Mouse (Mus musculus) activated CD4-positive, CD25-positive, alpha-beta regulatory T cell (primary cell): ENCODE results near the gene 4930535I16Rik. TPM values are rescaled to one million over a fixed set of nuclear protein-coding genes. Genes with fewer than 3 reads are reported as not detected.

Source experiments
- polyA plus RNA-seq, 2 experiments: library from polyadenylated mRNA; unstranded; fragments of 100-300 nt; shearing (Covaris generic); gene quantifications; one replicate each; pipeline ENCODE4 v1.2.1; 2017

The 4930535I16Rik gene
- not detected for polyA plus RNA-seq

DNA sequence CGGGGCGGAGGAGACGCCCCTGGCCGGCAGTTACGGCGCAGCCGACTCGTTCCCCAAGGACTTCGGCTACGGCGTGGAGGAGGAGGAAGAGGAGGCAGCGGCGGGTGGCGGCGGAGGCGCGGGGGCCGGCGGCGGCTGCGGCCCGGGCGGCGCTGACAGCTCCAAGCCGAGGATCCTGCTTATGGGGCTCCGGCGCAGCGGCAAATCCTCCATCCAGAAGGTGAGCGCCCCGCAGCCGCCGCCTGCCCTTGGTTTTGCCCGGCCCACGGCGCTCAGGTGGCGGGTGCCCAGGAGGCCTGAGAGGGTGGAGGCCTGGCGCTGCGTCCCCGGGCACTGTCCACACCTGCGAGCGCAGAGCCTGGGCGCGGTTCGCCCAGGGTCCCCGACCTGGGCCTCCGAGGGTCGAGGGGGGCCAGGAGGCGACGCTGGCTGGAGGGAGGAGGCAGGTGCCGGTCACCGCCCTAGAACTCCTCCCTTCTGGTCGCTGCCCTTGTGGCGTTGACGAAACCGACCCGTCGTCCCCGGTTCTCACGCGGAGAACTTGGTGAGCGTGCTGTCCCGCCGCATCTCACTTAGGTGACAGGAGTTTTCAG, at the start of gene 4930535I16Rik:
4930535I16Rik (minus strand) TSS at position 475 of the 593 bp plus-strand sequence.

DNA sequence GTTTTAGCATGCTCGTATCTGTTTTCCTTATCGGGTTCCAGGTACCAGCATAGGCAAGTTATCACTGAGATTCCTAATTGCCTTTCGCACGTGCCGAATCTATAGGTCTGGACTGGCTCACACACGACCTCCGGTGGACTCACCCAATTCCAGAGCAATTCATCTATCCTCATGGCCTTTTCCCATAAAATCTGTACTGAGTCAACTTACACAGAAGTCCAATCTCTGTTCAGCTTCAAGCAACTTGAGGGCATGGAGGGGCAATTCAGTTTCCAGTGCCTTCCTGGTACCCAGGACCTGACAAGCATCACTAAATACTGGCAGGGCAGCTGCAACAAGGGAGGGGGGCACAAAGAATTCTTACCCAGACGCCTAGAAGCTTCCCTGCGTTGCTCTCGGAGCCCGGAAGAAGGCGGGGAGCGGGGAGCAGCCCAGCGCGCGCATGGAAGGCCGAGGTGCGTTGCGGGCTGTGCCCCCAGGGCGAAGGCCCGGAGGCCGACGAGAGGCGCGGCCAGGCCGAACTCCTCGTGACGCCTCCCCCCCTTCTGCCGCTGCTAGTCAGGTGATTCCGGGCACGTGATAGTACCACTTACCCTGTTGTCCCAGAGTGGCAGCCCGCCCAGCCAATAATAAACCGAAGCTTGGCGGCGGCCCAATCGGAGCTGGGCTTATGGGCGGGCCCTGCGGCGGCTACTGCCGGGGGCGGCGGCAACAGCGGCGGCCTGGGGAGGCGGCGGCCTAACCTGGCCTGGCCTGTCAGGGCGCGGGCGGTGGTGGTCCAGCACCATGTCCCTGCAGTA, 874 bp downstream of the 4930535I16Rik start, which contains the start of gene Rragc:
Rragc (plus strand) TSS at position 699 of the 800 bp plus-strand sequence.

DNA sequence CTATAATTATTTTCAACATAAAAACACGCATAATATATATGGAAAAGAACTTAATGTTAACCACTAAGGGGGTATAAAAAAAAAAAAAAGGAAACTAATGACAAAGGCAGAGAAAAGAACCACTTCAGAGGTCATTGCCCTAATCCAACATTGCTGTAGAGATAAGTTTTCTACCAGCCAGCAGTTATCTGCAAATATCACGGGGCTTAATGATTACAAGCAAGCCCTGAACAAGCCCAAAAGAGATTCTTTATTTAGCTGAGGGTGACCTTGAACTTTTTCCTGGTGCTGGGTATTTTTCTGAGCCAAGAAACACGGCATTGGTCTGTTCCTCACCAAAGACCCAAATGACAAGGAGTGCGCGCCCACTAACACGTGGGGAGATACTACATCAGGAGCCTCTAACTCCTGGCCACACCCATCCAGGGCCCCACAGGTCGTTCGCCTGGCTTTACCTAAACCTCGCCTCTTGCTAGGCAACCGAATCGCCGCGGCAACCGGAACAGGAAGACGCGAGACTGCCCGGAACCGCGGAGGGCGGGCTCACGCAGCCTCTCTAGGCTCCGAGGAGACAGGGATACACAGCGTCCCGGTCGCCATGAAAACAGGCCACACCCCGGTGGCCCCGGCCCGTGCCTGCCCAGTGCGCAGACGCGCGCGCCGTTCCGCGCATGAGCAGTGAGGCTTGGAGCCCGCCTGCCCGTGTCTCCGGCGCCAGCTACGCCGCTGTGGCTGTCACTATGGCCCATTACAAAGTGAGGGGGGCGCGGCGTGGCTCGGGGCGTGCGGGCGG, 13.3 kb downstream of the 4930535I16Rik start, which contains the start of gene Mycbp:
Mycbp (plus strand) TSS at position 500 of the 793 bp plus-strand sequence.

Other genes starting within 250 kb of the 4930535I16Rik start
- gene Macf1, start 233.7 kb downstream of the 4930535I16Rik start, polyA plus RNA-seq: 100 to 1,000 TPM in 1 of 2 experiments, 10 to 100 TPM in 1; 99.7 to 102 TPM
- gene Ndufs5, start 199.8 kb downstream of the 4930535I16Rik start, polyA plus RNA-seq: 100 to 1,000 TPM; 137 to 152 TPM
- gene Akirin1, start 167.7 kb downstream of the 4930535I16Rik start, polyA plus RNA-seq: 100 to 1,000 TPM in 1 of 2 experiments, 10 to 100 TPM in 1; 98.6 to 101 TPM
- under 1 TPM; 0.19 to 0.33 TPM for gene Rhbdl2, start 130.1 kb downstream of the 4930535I16Rik start, polyA plus RNA-seq
- not detected for gene 4933427I04Rik, start 58.3 kb downstream of the 4930535I16Rik start, polyA plus RNA-seq
- gene Mycbp, start 13.2 kb downstream of the 4930535I16Rik start, polyA plus RNA-seq: 10 to 100 TPM; 12.1 to 14.7 TPM
- gene Rragc, start 576 bp downstream of the 4930535I16Rik start, polyA plus RNA-seq: 10 to 100 TPM; 81.8 to 83.9 TPM